10 mouse cellular contexts compared by ENCODE assay signal in genomic region chr1:173877125-173877524, GRCm38 (mm10). TPM values are rescaled to one million over a fixed set of nuclear protein-coding genes. Genes with fewer than 3 reads are reported as not detected.
DNase-seq lines count a peak whose midpoint lies in the region; ATAC-seq and TF ChIP-seq lines count a peak whose summit lies in the region.
"Not testable (repeated sequence)": the region's sequence is repeated elsewhere in the genome, so short reads cannot be mapped to it uniquely, and the experiment has no call there.
"Had no signal": no experiment of that assay in that cellular context is flagged by ENCODE, and none has a peak within 500 bp of the region (broad histone marks: within the 10 kb centered on the region; RNA-seq: fewer than 3 reads in every experiment).

No protein-coding gene starts in this region.

- not testable (repeated sequence) for TF ChIP-seq RAD21 in CH12.LX (IDR thresholded peaks at IDR 0.05; ENCODE audit: low read depth, low read length)

- DNase-seq in CH12.LX (ENCODE audit: extremely low read depth) (peak; percentile 6), adipocyte (ENCODE audit: low spot score) (peak; percentile 20)
- DNase-seq in heart, adult 2 months, result not testable (repeated sequence)
- peak; percentile 5 for DNase-seq in liver, adult 2 months (ENCODE audit: extremely low read depth, low read depth, low spot score)

- TF ChIP-seq EP300 in CH12.LX (IDR thresholded peaks at IDR 0.05; ENCODE audit: low read length); heart, adult 2 months (IDR thresholded peaks at IDR 0.05; ENCODE audit: insufficient read depth, low read depth, low read length): not testable (repeated sequence)

- dilution Hi-C loops in CH12.LX (cut with MboI; ENCODE audit: extremely low pct_ligation_motif_present, extremely low pct_unique_long_range_greater_than_20kb, low sequenced_read_pairs), result not testable (repeated sequence)

- H3K4me2 ChIP-seq in CH12.LX (ENCODE audit: insufficient read depth, low read depth, poor library complexity, severe bottlenecking) (peak overlapping the region; percentile 95), myocyte (ENCODE audit: low read depth) (peak overlapping the region; percentile 6)

- H3K4me3 ChIP-seq in CH12.LX (replicated peaks in 1 of 3; ENCODE audit: low read depth in 2 of 3, low read length in 2 of 3, poor library complexity in 1 of 3), result peak overlapping the region in 1 of 3 experiments; percentile 28
- H3K4me3 ChIP-seq in heart, adult 2 months, result peak overlapping the region; percentile 11; the same call in 1 of the 2 replicates
- H3K4me3 ChIP-seq in liver, adult 2 months (ENCODE audit: insufficient read depth, low read depth, low read length); myocyte: not testable (repeated sequence)
- peak overlapping the region; percentile 23 for H3K4me3 ChIP-seq in megakaryocyte, embryonic 14.5 days (replicated peaks)

- not testable (repeated sequence) for H3K27ac ChIP-seq in CH12.LX (ENCODE audit: insufficient read depth, low read depth); heart, adult 2 months; liver, adult 2 months (replicated peaks; ENCODE audit: insufficient read depth, low read depth, low read length)

- in situ Hi-C loops in CH12.LX (cut with MboI; ENCODE audit: low pct_ligation_motif_present, low pct_unique_long_range_greater_than_20kb, low sequenced_read_pairs), result not testable (repeated sequence)

- not testable (repeated sequence) for TF ChIP-seq CTCF in CH12.LX (conservative IDR thresholded peaks at IDR 0.05 in 1 of 2, IDR thresholded peaks at IDR 0.05 in 1 of 2; ENCODE audit: low read depth in 2 of 2, low read length in 2 of 2); heart, adult 2 months (IDR thresholded peaks at IDR 0.05); liver, adult 2 months (IDR thresholded peaks at IDR 0.05; ENCODE audit: low read depth, low read length)

- H3K36me3 ChIP-seq in CH12.LX (replicated peaks in 1 of 2; ENCODE audit: control insufficient read depth in 1 of 2, insufficient read depth in 1 of 2, low read length in 1 of 2), result peaks cover 10 to 16% of the 10 kb centered on the region in 2 experiments
- not testable (repeated sequence) for H3K36me3 ChIP-seq in heart, adult 2 months (ENCODE audit: control insufficient read depth, insufficient read depth, low read length); liver, adult 2 months (ENCODE audit: control insufficient read depth, insufficient read depth, low read length); megakaryocyte, embryonic 14.5 days (replicated peaks; ENCODE audit: low read length); myocyte (ENCODE audit: control insufficient read depth, insufficient read depth)

- H3K4me1 ChIP-seq in CH12.LX (ENCODE audit: control insufficient read depth in 1 of 2, insufficient read depth in 2 of 2), result peaks cover 0 to 11% of the 10 kb centered on the region in 2 experiments; a peak in 1 of 4 replicates
- not testable (repeated sequence) for H3K4me1 ChIP-seq in heart, adult 2 months (ENCODE audit: control insufficient read depth, insufficient read depth, low read length); liver, adult 2 months (ENCODE audit: control insufficient read depth, insufficient read depth, low read length); megakaryocyte, embryonic 14.5 days

- not testable (repeated sequence) for H3K27me3 ChIP-seq in CH12.LX (replicated peaks); heart, adult 2 months (ENCODE audit: control insufficient read depth, insufficient read depth, low read length); liver, adult 2 months (ENCODE audit: control insufficient read depth, insufficient read depth, low read length); megakaryocyte, embryonic 14.5 days (replicated peaks); myocyte (ENCODE audit: control insufficient read depth, insufficient read depth, insufficient read length)

- ATAC-seq in erythroblast, adult 5-6 weeks (replicated peaks; ENCODE audit: low FRiP score, poor library complexity, severe bottlenecking), result 0 out of 2 replicates have a peak, but pooled peaks have one; percentile 36
- ATAC-seq in granulocyte monocyte progenitor cell, adult 5-6 weeks (replicated peaks; ENCODE audit: poor library complexity, severe bottlenecking), result peak; percentile 38

- not testable (repeated sequence) for H3K9me3 ChIP-seq in CH12.LX (replicated peaks; ENCODE audit: low read length); megakaryocyte, embryonic 14.5 days

- H3ac ChIP-seq in myocyte (ENCODE audit: control insufficient read depth, insufficient read length), result not testable (repeated sequence)

- intact Hi-C loops in heart, adult 2 months (cut with DNase I), result loop anchor here (10.0 kb wide), 1 partner anchor 58 kb away; no protein-coding TSS in a partner anchor

- not testable (repeated sequence) for H3K79me2 ChIP-seq in CH12.LX (replicated peaks; ENCODE audit: control insufficient read depth, extremely low read depth, insufficient read depth, poor library complexity, severe bottlenecking); heart, adult 2 months (replicated peaks; ENCODE audit: control insufficient read depth, insufficient read depth, low read length); liver, adult 2 months (ENCODE audit: control insufficient read depth, insufficient read depth, low read length); myocyte (ENCODE audit: control insufficient read depth, insufficient read depth)

- 53% methylated on average over 1 of the region's 1 CpGs for WGBS in heart, adult 2 months
- WGBS in liver, adult 2 months, result 69% methylated on average over 1 of the region's 1 CpGs

- not testable (repeated sequence) for TF ChIP-seq POLR2A in CH12.LX (IDR thresholded peaks at IDR 0.05; ENCODE audit: low read depth, low read length); heart, adult 2 months (IDR thresholded peaks at IDR 0.05; ENCODE audit: insufficient read depth, low read depth, low read length); liver, adult 2 months (IDR thresholded peaks at IDR 0.05; ENCODE audit: extremely low read depth, insufficient read depth, low read length); myocyte (IDR thresholded peaks at IDR 0.05; ENCODE audit: insufficient read length, low read depth)

- not testable (repeated sequence) for H3K9ac ChIP-seq in CH12.LX (ENCODE audit: insufficient read depth, low read depth); heart, adult 2 months (ENCODE audit: low read depth, low read length); liver, adult 2 months (ENCODE audit: low read depth, low read length)

TF ChIP-seq in CH12.LX, 34 proteins besides CTCF, POLR2A, EP300 and RAD21:
- 0 out of 2 replicates have a peak, but pooled peaks have one; percentile 11 for TF ChIP-seq IRF4 (IDR thresholded peaks at IDR 0.05; ENCODE audit: low read depth, low read length)
TF ChIP-seq in CH12.LX: peak in this region for 1; not testable (repeated sequence) for 33.

RNA-seq across cellular contexts. Expression of gene Ifi211, which starts 35.7 kb away (rescaled TPM):
- total RNA-seq in CH12.LX (2012; rRNA removed) (57.8 and 89.1 TPM in 2 replicates), CH12.LX (2014; rRNA removed) (114 and 130 TPM in 2 replicates)
- polyA plus RNA-seq in CH12.LX (2012; ENCODE audit: insufficient read length, low read depth) (66.6 and 67.9 TPM in 2 replicates), myocyte (2012; fragmentation: generic; extraction: Trizol) (1.9 TPM)
- 11.9 and 20.0 TPM in 2 replicates for total RNA-seq in erythroblast, adult 5-6 weeks (2015; ENCODE audit: low replicate concordance)
- total RNA-seq in erythroblast, adult 5-6 weeks (2017; ENCODE audit: low replicate concordance), result 9.3 and 13.3 TPM in 2 replicates
- 9.3 and 12.3 TPM in 2 replicates for total RNA-seq in granulocyte monocyte progenitor cell, adult 5-6 weeks (2014; fragmentation: Nextera tagmentation)
- total RNA-seq in granulocyte monocyte progenitor cell, adult 5-6 weeks (2017), result 13.2 and 16.0 TPM in 2 replicates
- total RNA-seq in heart, adult 2 months (2021), result 1 to 10 TPM; 2.6 to 3.0 TPM
- polyA plus RNA-seq in heart, adult 2 months (2012; rRNA removed), result 0.85 and 1.3 TPM in 2 replicates
- total RNA-seq in liver, adult 2 months (2014; rRNA removed), result 2.2 and 3.9 TPM in 2 replicates
- polyA plus RNA-seq in liver, adult 2 months (2012; rRNA removed), result 0.14 and 0.27 TPM in 2 replicates
- 0.25 TPM in 1 of 2 replicates, not detected in the other for polyA plus RNA-seq in megakaryocyte, embryonic 14.5 days (2012; ENCODE audit: insufficient read depth, low replicate concordance)
- total RNA-seq: MEL had no signal
- polyA plus RNA-seq: erythroblast, embryonic 14.5 days had no signal
